Mouse (Mus musculus) CH12.LX (cell line): ENCODE results near the gene Ninl.

Experiments used
- CTCF ChIP-seq, 2 experiments: IDR thresholded peaks in 1 of 2; conservative IDR thresholded peaks in 1 of 2; 2 replicates each; pipeline ENCODE4 v1.5.1; 2011 to 2012; ENCODE audit warnings: low read depth in 2 of 2, low read length in 2 of 2, improper control_type of control experiment in 1 of 2, inconsistent platforms in 1 of 2, mild to moderate bottlenecking in 1 of 2, moderate library complexity in 1 of 2
- MEF2A ChIP-seq: IDR thresholded peaks from 2 replicates; pipeline ENCODE4 v1.6.1; 2014; ENCODE audit warnings: low read depth, mild to moderate bottlenecking, inconsistent platforms, low read length, improper control_type of control experiment, borderline replicate concordance
- MYC ChIP-seq: IDR thresholded peaks from 2 replicates; pipeline ENCODE4 v1.6.1; 2011; ENCODE audit warnings: low read depth, mild to moderate bottlenecking, improper control_type of control experiment, low read length

- no peak for TF ChIP-seq MEF2A
- TF ChIP-seq MYC, result no peak
- TF ChIP-seq CTCF (conservative IDR thresholded peaks at IDR 0.05 in 1 of 2, IDR thresholded peaks at IDR 0.05 in 1 of 2; ENCODE audit: low read depth in 2 of 2, low read length in 2 of 2), result no peak
Observed at GRCm38 (mm10) chr2:151009515-151010085, 29.6 kb downstream of the Ninl start.
